ENCODE assay signal across 22 mouse cellular contexts in the genomic region with DNA sequence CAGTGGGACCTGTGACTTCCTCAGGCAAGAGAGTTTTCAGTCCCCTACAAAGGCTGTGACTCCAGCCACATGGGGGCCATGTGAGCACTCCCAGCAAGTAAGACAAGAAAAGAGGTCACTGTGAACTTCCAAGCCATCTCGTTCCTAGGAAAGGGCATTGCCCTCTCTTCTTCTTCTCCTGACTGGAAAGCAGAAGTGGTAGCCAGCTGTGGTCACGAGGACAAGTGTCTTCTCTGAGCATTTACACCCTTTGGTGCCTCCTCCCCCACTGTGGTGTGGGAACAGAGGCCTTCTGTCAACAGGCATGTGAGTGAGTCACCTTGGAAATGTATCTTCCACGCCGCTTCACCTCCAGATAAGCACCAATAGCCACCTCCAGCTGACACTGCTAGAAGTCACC. TPM values are rescaled to one million over a fixed set of nuclear protein-coding genes. Genes with fewer than 3 reads are reported as not detected.
DNase-seq lines count a peak whose midpoint lies in the region; ATAC-seq and TF ChIP-seq lines count a peak whose summit lies in the region.
"Had no signal": no experiment of that assay in that cellular context is flagged by ENCODE, and none has a peak within 500 bp of the region (broad histone marks: within the 10 kb centered on the region; RNA-seq: fewer than 3 reads in every experiment).

No protein-coding gene starts in this region.

- peaks cover 18% of the 10 kb centered on the region for H3K27me3 ChIP-seq in heart, embryonic 11.5 days (ENCODE audit: control insufficient read depth, insufficient read depth, low read length)
- no peaks in the 10 kb centered on the region for H3K27me3 ChIP-seq in intestine, embryonic 15.5 days (replicated peaks)
- no peaks in the 10 kb centered on the region for H3K27me3 ChIP-seq in small intestine, adult 2 months (ENCODE audit: control insufficient read depth, insufficient read depth, low read length)
- H3K27me3 ChIP-seq in neural tube, embryonic 15.5 days (replicated peaks): no peaks in the 10 kb centered on the region

- no peak for TF ChIP-seq CTCF in lung, adult 2 months (IDR thresholded peaks at IDR 0.05; ENCODE audit: insufficient read depth, low read length)
- TF ChIP-seq CTCF in small intestine, adult 2 months (IDR thresholded peaks at IDR 0.05; ENCODE audit: extremely low read depth, insufficient read length, insufficient replicate concordance, low read depth, low read length): no peak

- peaks cover 6% of the 10 kb centered on the region; the same call in 1 of the 2 replicates for H3K4me1 ChIP-seq in heart, embryonic 11.5 days (ENCODE audit: control insufficient read depth, insufficient read depth, low read length)
- H3K4me1 ChIP-seq in lung, adult 2 months (ENCODE audit: control insufficient read depth, insufficient read depth, low read length): no peaks in the 10 kb centered on the region
- 0 out of 2 replicates have a peak, but pooled peaks cover 4% of the 10 kb centered on the region for H3K4me1 ChIP-seq in intestine, embryonic 15.5 days (replicated peaks)
- peaks cover 47% of the 10 kb centered on the region for H3K4me1 ChIP-seq in small intestine, adult 2 months (ENCODE audit: control insufficient read depth, insufficient read depth, insufficient read length, low read length)
- no peaks in the 10 kb centered on the region for H3K4me1 ChIP-seq in neural tube, embryonic 15.5 days
- H3K4me1 ChIP-seq: forebrain, embryonic 12.5 days; lung, embryonic 15.5 days had no signal

- no peak overlapping the region for H3K9ac ChIP-seq in heart, embryonic 11.5 days (ENCODE audit: low read depth, low read length)
- H3K9ac ChIP-seq in intestine, embryonic 15.5 days: no peak overlapping the region
- no peak overlapping the region for H3K9ac ChIP-seq in neural tube, embryonic 15.5 days (replicated peaks)
- H3K9ac ChIP-seq: forebrain, embryonic 12.5 days; heart, embryonic 13.5 days; lung, embryonic 15.5 days had no signal

- H3K36me3 ChIP-seq in heart, embryonic 11.5 days (ENCODE audit: control insufficient read depth, insufficient read depth, low read length): no peaks in the 10 kb centered on the region
- H3K36me3 ChIP-seq in intestine, embryonic 15.5 days: no peaks in the 10 kb centered on the region
- H3K36me3 ChIP-seq in small intestine, adult 2 months (ENCODE audit: control insufficient read depth, insufficient read depth, low read length): no peaks in the 10 kb centered on the region
- no peaks in the 10 kb centered on the region for H3K36me3 ChIP-seq in neural tube, embryonic 15.5 days
- H3K36me3 ChIP-seq: forebrain, embryonic 12.5 days; G1E; heart, embryonic 13.5 days; lung, embryonic 15.5 days had no signal

- H3K4me3 ChIP-seq in heart, embryonic 11.5 days (ENCODE audit: low read depth, low read length): no peak overlapping the region
- no peak overlapping the region for H3K4me3 ChIP-seq in lung, adult 2 months (replicated peaks; ENCODE audit: extremely low read depth, low read depth, low read length)
- no peak overlapping the region for H3K4me3 ChIP-seq in intestine, embryonic 15.5 days (replicated peaks)
- no peak overlapping the region for H3K4me3 ChIP-seq in small intestine, adult 2 months (ENCODE audit: low read depth, low read length)
- H3K4me3 ChIP-seq in neural tube, embryonic 15.5 days (replicated peaks): no peak overlapping the region
- H3K4me3 ChIP-seq: forebrain, embryonic 12.5 days; heart, embryonic 13.5 days; lung, embryonic 15.5 days had no signal

- peak; percentile 43 for DNase-seq in heart, adult 8-10 months (ENCODE audit: low spot score)
- peak; percentile 53 for DNase-seq in lung, postnatal 25 days (ENCODE audit: low spot score)
- DNase-seq in lung, adult 2 months: no peak
- no peak for DNase-seq in retina, postnatal 1 day
- DNase-seq: adrenal gland, postnatal 10 days; cerebellum, adult 9-10 months; embryo, embryonic 11 days; kidney, adult 11 months; kidney, postnatal 4 days; layer of hippocampus, postnatal 36 days; midbrain, embryonic 14.5 days; right cerebral cortex, postnatal 14 days had no signal

- no peak overlapping the region for H3K27ac ChIP-seq in heart, embryonic 11.5 days (ENCODE audit: low read depth, low read length)
- H3K27ac ChIP-seq in intestine, embryonic 15.5 days: no peak overlapping the region
- peak overlapping the region; percentile 4; the same call in 1 of the 2 replicates for H3K27ac ChIP-seq in small intestine, adult 2 months (ENCODE audit: insufficient read depth, low read depth, low read length)
- H3K27ac ChIP-seq in neural tube, embryonic 15.5 days (replicated peaks): no peak overlapping the region
- H3K27ac ChIP-seq: forebrain, embryonic 12.5 days; heart, embryonic 13.5 days; lung, embryonic 15.5 days had no signal

- no peak overlapping the region for H3K4me2 ChIP-seq in heart, embryonic 11.5 days
- H3K4me2 ChIP-seq in intestine, embryonic 15.5 days (replicated peaks): no peak overlapping the region
- no peak overlapping the region for H3K4me2 ChIP-seq in neural tube, embryonic 15.5 days
- H3K4me2 ChIP-seq: forebrain, embryonic 12.5 days; heart, embryonic 13.5 days; lung, embryonic 15.5 days had no signal

- no peak for TF ChIP-seq POLR2A in lung, adult 2 months (IDR thresholded peaks at IDR 0.05; ENCODE audit: borderline replicate concordance, extremely low read depth, low read depth, low read length)
- no peak for TF ChIP-seq POLR2A in small intestine, adult 2 months (IDR thresholded peaks at IDR 0.05; ENCODE audit: low read depth, low read length)

- WGBS in heart, embryonic 11.5 days (ENCODE audit: insufficient replicate concordance): 23% methylated on average over 4 of the region's 4 CpGs
- 58% methylated on average over 4 of the region's 4 CpGs for WGBS in lung, adult 2 months
- WGBS in intestine, embryonic 15.5 days: 47% methylated on average over 4 of the region's 4 CpGs
- WGBS in small intestine, adult 2 months: 28% methylated on average over 4 of the region's 4 CpGs
- 80% methylated on average over 4 of the region's 4 CpGs for WGBS in neural tube, embryonic 15.5 days

- ATAC-seq in heart, embryonic 11.5 days (replicated peaks; ENCODE audit: insufficient number of reproducible peaks, low FRiP score, low TSS enrichment): no peak
- 0 out of 2 replicates have a peak, but pooled peaks have one; percentile 31 for ATAC-seq in intestine, embryonic 15.5 days
- no peak for ATAC-seq in neural tube, embryonic 15.5 days (ENCODE audit: low FRiP score)

- no peaks in the 10 kb centered on the region for H3K9me3 ChIP-seq in heart, embryonic 11.5 days (replicated peaks; ENCODE audit: control insufficient read depth, low read length)
- no peaks in the 10 kb centered on the region for H3K9me3 ChIP-seq in intestine, embryonic 15.5 days
- no peaks in the 10 kb centered on the region for H3K9me3 ChIP-seq in neural tube, embryonic 15.5 days (replicated peaks)
- H3K9me3 ChIP-seq: forebrain, embryonic 12.5 days; G1E; heart, embryonic 13.5 days; lung, embryonic 15.5 days had no signal

RNA-seq across cellular contexts. Expression of gene Lyzl4, which starts 9.9 kb away (rescaled TPM):
- not detected for total RNA-seq in heart, adult 8-10 months (2022)
- not detected in 2 replicates for polyA plus RNA-seq in heart, embryonic 11.5 days (2014; fragmentation: Nextera tagmentation; extraction: Ambion mirVana)
- 0.66 and 0.72 TPM in 2 replicates for polyA plus RNA-seq in lung, adult 2 months (2012; rRNA removed)
- polyA plus RNA-seq in intestine, embryonic 15.5 days (2015; fragmentation: Nextera tagmentation; extraction: Ambion mirVana): not detected in 2 replicates
- polyA plus RNA-seq in small intestine, adult 2 months (2012; rRNA removed): 0.32 TPM in 1 of 2 replicates, not detected in the other
- polyA plus RNA-seq in neural tube, embryonic 15.5 days (2015; fragmentation: Nextera tagmentation; extraction: Ambion mirVana): 0.77 TPM in 1 of 2 replicates, not detected in the other
- total RNA-seq: G1E had no signal
- polyA plus RNA-seq: forebrain, embryonic 12.5 days; G1E; heart, embryonic 13.5 days; hindbrain, embryonic 11.5 days; limb, embryonic 11.5 days; lung, embryonic 15.5 days; midbrain, embryonic 14.5 days had no signal

RNA-seq across cellular contexts. Expression of gene Vipr1, which starts 10.6 kb away (rescaled TPM):
- total RNA-seq in heart, adult 8-10 months (2022): 1 to 10 TPM; 1.9 to 3.6 (median 2.1) TPM
- 0.17 TPM in 1 of 2 replicates, not detected in the other for polyA plus RNA-seq in heart, embryonic 11.5 days (2014; fragmentation: Nextera tagmentation; extraction: Ambion mirVana)
- 2.2 and 2.6 TPM in 2 replicates for polyA plus RNA-seq in lung, adult 2 months (2012; rRNA removed)
- polyA plus RNA-seq in intestine, embryonic 15.5 days (2015; fragmentation: Nextera tagmentation; extraction: Ambion mirVana): 6.1 and 7.0 TPM in 2 replicates
- polyA plus RNA-seq in small intestine, adult 2 months (2012; rRNA removed): 43.5 and 171 TPM in 2 replicates
- polyA plus RNA-seq in neural tube, embryonic 15.5 days (2015; fragmentation: Nextera tagmentation; extraction: Ambion mirVana): 0.38 and 1.1 TPM in 2 replicates
- polyA plus RNA-seq: G1E had no signal

Comparison
In these comparisons a context has a peak if more than half of its experiments do, and no peak if none do; other contexts are left out.
1. DNase-seq: peak in heart, adult 8-10 months (single experiment) and lung, postnatal 25 days (single experiment); none in lung, adult 2 months (single experiment) and retina, postnatal 1 day (single experiment).